Mouse (Mus musculus) MEL (cell line): ENCODE results near the gene Vdr. TPM values are rescaled to one million over a fixed set of nuclear protein-coding genes. Genes with fewer than 3 reads are reported as not detected.

Experiments used
- DNase-seq: peaks from one replicate; pipeline ENCODE4 v3.0.0; 2011; ENCODE audit warnings: low read depth, low spot score
- H3K27ac ChIP-seq: 2 replicates; pipeline ENCODE4 v1.5.1; 2012; ENCODE audit warnings: low read depth, mild to moderate bottlenecking, control low read depth, low read length, moderate library complexity; ENCODE audit not compliant: control insufficient read depth
- H3K27me3 ChIP-seq, 2 experiments: fragments of 150-350 bp in 1 of 2; sonication (generic) in 1 of 2; 2 replicates each; pipeline ENCODE4 v1.6.1; 2012; ENCODE audit warnings: low read length in 2 of 2, mild to moderate bottlenecking in 2 of 2, improper control_type of control experiment in 1 of 2, moderate library complexity in 1 of 2; ENCODE audit not compliant: insufficient read depth in 2 of 2, control insufficient read depth in 1 of 2
- H3K36me3 ChIP-seq, 2 experiments: 2 replicates each; pipeline ENCODE4 v1.6.1; 2012 to 2014; ENCODE audit warnings: low read length in 2 of 2, improper control_type of control experiment in 1 of 2, inconsistent platforms in 1 of 2, mild to moderate bottlenecking in 1 of 2; ENCODE audit not compliant: insufficient read depth in 2 of 2, control insufficient read depth in 1 of 2
- H3K4me1 ChIP-seq, 2 experiments: fragments of 150-350 bp in 1 of 2; sonication (generic) in 1 of 2; 2 replicates each; pipeline ENCODE4 v1.6.1; 2012; ENCODE audit warnings: low read length in 2 of 2, improper control_type of control experiment in 1 of 2, mild to moderate bottlenecking in 1 of 2; ENCODE audit not compliant: insufficient read depth in 2 of 2, control insufficient read depth in 1 of 2
- H3K4me3 ChIP-seq, 2 experiments: fragments of 150-350 bp in 1 of 2; sonication (generic) in 1 of 2; 2 replicates each; pipeline ENCODE4 v1.5.1; 2012; ENCODE audit warnings: low read depth in 2 of 2, low read length in 2 of 2, mild to moderate bottlenecking in 2 of 2, moderate library complexity in 2 of 2, control low read depth in 1 of 2, improper control_type of control experiment in 1 of 2; ENCODE audit not compliant: control insufficient read depth in 1 of 2, insufficient read depth in 1 of 2
- H3K79me2 ChIP-seq: 2 replicates; pipeline ENCODE4 v1.6.1; 2012; ENCODE audit warnings: mild to moderate bottlenecking, low read length, moderate library complexity; ENCODE audit not compliant: control insufficient read depth, poor library complexity, insufficient read depth
- H3K9ac ChIP-seq: 2 replicates; pipeline ENCODE4 v1.6.1; 2012; ENCODE audit warnings: low read depth, mild to moderate bottlenecking, control low read depth, low read length, moderate library complexity; ENCODE audit not compliant: control insufficient read depth, poor library complexity, severe bottlenecking
- H3K9me3 ChIP-seq: fragments of 150-350 bp; sonication (generic); replicated peaks from 2 replicates; pipeline ENCODE4 v1.6.1; 2012; ENCODE audit warnings: mild to moderate bottlenecking, low read length, improper control_type of control experiment, moderate library complexity; ENCODE audit not compliant: insufficient read depth
- CHD1 ChIP-seq: IDR thresholded peaks from 2 replicates; pipeline ENCODE4 v1.6.1; 2012; ENCODE audit warnings: low read depth, mild to moderate bottlenecking, inconsistent platforms, low read length, improper control_type of control experiment
- CHD2 ChIP-seq: IDR thresholded peaks from 2 replicates; pipeline ENCODE4 v1.6.1; 2011; ENCODE audit warnings: low read length, improper control_type of control experiment
- E2F4 ChIP-seq: IDR thresholded peaks from 2 replicates; pipeline ENCODE4 v1.6.1; 2011; ENCODE audit warnings: low read depth, low read length, improper control_type of control experiment, borderline replicate concordance
- ELF1 ChIP-seq: IDR thresholded peaks from 2 replicates; pipeline ENCODE4 v1.6.1; 2014; ENCODE audit warnings: low read depth, mild to moderate bottlenecking, inconsistent platforms, low read length, improper control_type of control experiment, moderate library complexity
- GABPA ChIP-seq: IDR thresholded peaks from 2 replicates; pipeline ENCODE4 v1.6.1; 2012; ENCODE audit warnings: low read depth, mild to moderate bottlenecking, inconsistent platforms, low read length, improper control_type of control experiment, moderate library complexity
- GATA1 ChIP-seq: IDR thresholded peaks from 2 replicates; pipeline ENCODE4 v1.6.1; 2011; ENCODE audit warnings: low read depth, low read length, improper control_type of control experiment
- HCFC1 ChIP-seq: IDR thresholded peaks from 2 replicates; pipeline ENCODE4 v1.6.1; 2012; ENCODE audit warnings: low read depth, mild to moderate bottlenecking, inconsistent platforms, low read length, improper control_type of control experiment, moderate library complexity
- JUND ChIP-seq: IDR thresholded peaks from 2 replicates; pipeline ENCODE4 v1.6.1; 2011; ENCODE audit warnings: low read depth, mild to moderate bottlenecking, improper control_type of control experiment, low read length
- MAZ ChIP-seq: IDR thresholded peaks from 2 replicates; pipeline ENCODE4 v1.6.1; 2012; ENCODE audit warnings: low read depth, mild to moderate bottlenecking, inconsistent platforms, low read length, improper control_type of control experiment
- MXI1 ChIP-seq: IDR thresholded peaks from 2 replicates; pipeline ENCODE4 v1.6.1; 2011; ENCODE audit warnings: mild to moderate bottlenecking, low read depth, low read length, improper control_type of control experiment
- MYB ChIP-seq: IDR thresholded peaks from 2 replicates; pipeline ENCODE4 v1.6.1; 2011; ENCODE audit warnings: mild to moderate bottlenecking, low read depth, low read length, improper control_type of control experiment
- NELFE ChIP-seq: IDR thresholded peaks from 2 replicates; pipeline ENCODE4 v1.6.1; 2011; ENCODE audit warnings: low read depth, low read length, improper control_type of control experiment
- RAD21 ChIP-seq: IDR thresholded peaks from 2 replicates; pipeline ENCODE4 v1.6.1; 2011; ENCODE audit warnings: mild to moderate bottlenecking, low read depth, low read length, improper control_type of control experiment
- RCOR1 ChIP-seq: IDR thresholded peaks from 2 replicates; pipeline ENCODE4 v1.6.1; 2012; ENCODE audit warnings: low read depth, mild to moderate bottlenecking, inconsistent platforms, low read length, improper control_type of control experiment
- SIN3A ChIP-seq: IDR thresholded peaks from 2 replicates; pipeline ENCODE4 v1.6.1; 2012; ENCODE audit warnings: low read length, improper control_type of control experiment, inconsistent platforms
- TCF12 ChIP-seq: IDR thresholded peaks from 2 replicates; pipeline ENCODE4 v1.6.1; 2014; ENCODE audit warnings: low read depth, mild to moderate bottlenecking, inconsistent platforms, low read length, improper control_type of control experiment, moderate library complexity
- UBTF ChIP-seq: IDR thresholded peaks from 2 replicates; pipeline ENCODE4 v1.6.1; 2012; ENCODE audit warnings: low read depth, mild to moderate bottlenecking, inconsistent platforms, low read length, improper control_type of control experiment, moderate library complexity, borderline replicate concordance; ENCODE audit not compliant: insufficient read depth
- USF2 ChIP-seq, 2 experiments: IDR thresholded peaks; 2 replicates each; pipeline ENCODE4 v1.6.1; 2011 to 2012; ENCODE audit warnings: improper control_type of control experiment in 2 of 2, low read length in 2 of 2, borderline replicate concordance in 1 of 2, inconsistent platforms in 1 of 2, low read depth in 1 of 2, mild to moderate bottlenecking in 1 of 2; ENCODE audit not compliant: insufficient read depth in 1 of 2
- ZKSCAN1 ChIP-seq: IDR thresholded peaks from 2 replicates; pipeline ENCODE4 v1.6.1; 2012; ENCODE audit warnings: low read depth, mild to moderate bottlenecking, inconsistent platforms, low read length, improper control_type of control experiment, moderate library complexity
- polyA plus RNA-seq, 2 experiments: library from polyadenylated mRNA; stranded (reverse) in 1 of 2; unstranded in 1 of 2; fragments of >175 nt in 1 of 2; fragments of >200 nt in 1 of 2; gene quantifications; 2 replicates each; pipeline versions ENCODE4 v1.2.1 to v1.2.4; 2012; ENCODE audit warnings: low replicate concordance in 2 of 2, low read depth in 1 of 2; ENCODE audit not compliant: insufficient read length in 2 of 2, insufficient read depth in 1 of 2, missing spikeins in 1 of 2
- total RNA-seq: library from RNA; depleted of rRNA; stranded (reverse); fragments of 300-350 nt; gene quantifications from 2 replicates; pipeline ENCODE4 v1.2.3, GENCODE M21; 2012

Vdr gene
- total and polyA plus RNA-seq, 3 experiments, result 0.54 to 1.9 TPM; not detected in 1

- DNase-seq, result no peak
- H3K9me3 ChIP-seq, result no peaks in the 10 kb centered on the region
- peaks cover 2 to 5% of the 10 kb centered on the region in 2 experiments for H3K27me3 ChIP-seq
- no peak overlapping the region for H3K27ac ChIP-seq
- no peak overlapping the region for H3K4me3 ChIP-seq
- H3K4me1 ChIP-seq, result peaks cover 0 to 10% of the 10 kb centered on the region in 2 experiments; a peak in 2 of 4 replicates
- no peaks in the 10 kb centered on the region for H3K79me2 ChIP-seq
- TF ChIP-seq E2F4 (no peak), HCFC1 (no peak), MYB (no peak), UBTF (no peak), MXI1 (no peak), USF2 (IDR thresholded peaks at IDR 0.05; ENCODE audit: borderline replicate concordance in 1 of 2, insufficient read depth in 1 of 2, low read depth in 1 of 2, low read length in 2 of 2) (no peak), RAD21 (no peak), CHD1 (no peak), CHD2 (no peak), JUND (no peak), GATA1 (no peak), RCOR1 (no peak), MAZ (no peak), TCF12 (no peak), GABPA (no peak), ZKSCAN1 (no peak), NELFE (no peak), ELF1 (no peak)
- TF ChIP-seq, all 39 proteins: peak for 0
- Histone ChIP-seq H3K36me3 (0 out of 4 replicates have a peak, but pooled peaks cover 0 to 2% of the 10 kb centered on the region in 2 experiments), H3K9ac (no peak overlapping the region)
Measured at GRCm38 (mm10) chr15:97905281-97905680, 5.1 kb downstream of the Vdr start.

GRCm38 (mm10) chr15:97904339-97904991 is 6.0 kb downstream of the Vdr start:
- H3K9me3 ChIP-seq, result no peaks in the 10 kb centered on the region
- H3K79me2 ChIP-seq, result no peaks in the 10 kb centered on the region
- no peak overlapping the region for H3K4me3 ChIP-seq
- 0 out of 4 replicates have a peak, but pooled peaks cover 0 to 2% of the 10 kb centered on the region in 2 experiments for H3K36me3 ChIP-seq
- peaks cover 0 to 10% of the 10 kb centered on the region in 2 experiments; a peak in 2 of 4 replicates for H3K4me1 ChIP-seq
- H3K27ac ChIP-seq, result no peak overlapping the region
- TF ChIP-seq UBTF, result no peak
- no peak for TF ChIP-seq JUND
- no peak for TF ChIP-seq MAZ
- no peak for TF ChIP-seq SIN3A
- no peak for TF ChIP-seq TCF12
- DNase-seq, result no peak
- peaks cover 0 to 1% of the 10 kb centered on the region in 2 experiments; a peak in 2 of 4 replicates for H3K27me3 ChIP-seq
- no peak overlapping the region for H3K9ac ChIP-seq
